Mouse (Mus musculus): ENCODE measurements around the gene Ipcef1.

Gene Ipcef1

GRCm38 (mm10) chr10:6967588-6968242 is 84.6 kb downstream of the Ipcef1 start:
- DNase-seq (ENCODE audit: low spot score), result no peak

- no peak for DNase-seq (ENCODE audit: low spot score)
Measured at GRCm38 (mm10) chr10:6958791-6959190, 93.5 kb downstream of the Ipcef1 start.

GRCm38 (mm10) chr10:6956357-6956756 is 95.9 kb downstream of the Ipcef1 start:
- no peak for DNase-seq (ENCODE audit: low spot score)

DNA sequence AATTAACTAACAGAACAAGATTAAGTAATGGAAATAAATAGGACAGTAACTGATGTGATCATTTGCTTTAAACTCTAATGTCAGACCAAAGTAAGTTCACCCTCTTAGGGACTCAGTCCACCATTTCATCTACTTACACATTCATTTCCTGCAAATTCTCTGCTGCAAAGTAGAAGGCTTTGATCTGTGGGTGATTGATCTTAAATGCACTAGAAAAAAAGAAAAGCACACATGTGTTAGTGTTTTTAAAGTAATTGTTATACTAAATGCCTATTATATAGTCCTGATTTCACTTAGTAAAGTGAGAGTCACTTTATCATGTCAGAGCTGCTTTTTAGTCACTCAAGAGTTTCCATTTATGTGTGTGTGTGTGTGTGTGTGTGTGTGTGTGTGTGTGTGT is 97.7 kb downstream of the Ipcef1 start:
- DNase-seq (ENCODE audit: low spot score), result no peak

DNA sequence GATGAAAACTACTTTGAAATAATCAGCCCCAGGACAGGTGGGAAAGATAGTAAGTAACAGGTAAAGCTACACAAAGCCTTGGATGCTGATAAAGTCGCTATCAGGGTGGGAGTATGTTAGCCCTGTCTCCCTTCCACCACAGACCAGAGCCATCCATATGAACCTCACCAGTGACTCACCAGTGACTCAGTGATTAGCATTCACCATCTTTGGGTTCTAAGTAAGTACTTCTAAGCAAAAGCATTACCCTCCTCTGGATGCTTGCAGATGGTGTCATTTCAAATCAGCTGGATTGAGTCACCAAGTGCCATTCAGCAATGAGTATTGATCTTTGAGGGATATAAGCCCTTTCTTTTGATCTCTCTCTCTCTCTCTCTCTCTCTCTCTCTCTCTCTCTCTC is 99.2 kb downstream of the Ipcef1 start:
- no peak for DNase-seq (ENCODE audit: low spot score)

DNA sequence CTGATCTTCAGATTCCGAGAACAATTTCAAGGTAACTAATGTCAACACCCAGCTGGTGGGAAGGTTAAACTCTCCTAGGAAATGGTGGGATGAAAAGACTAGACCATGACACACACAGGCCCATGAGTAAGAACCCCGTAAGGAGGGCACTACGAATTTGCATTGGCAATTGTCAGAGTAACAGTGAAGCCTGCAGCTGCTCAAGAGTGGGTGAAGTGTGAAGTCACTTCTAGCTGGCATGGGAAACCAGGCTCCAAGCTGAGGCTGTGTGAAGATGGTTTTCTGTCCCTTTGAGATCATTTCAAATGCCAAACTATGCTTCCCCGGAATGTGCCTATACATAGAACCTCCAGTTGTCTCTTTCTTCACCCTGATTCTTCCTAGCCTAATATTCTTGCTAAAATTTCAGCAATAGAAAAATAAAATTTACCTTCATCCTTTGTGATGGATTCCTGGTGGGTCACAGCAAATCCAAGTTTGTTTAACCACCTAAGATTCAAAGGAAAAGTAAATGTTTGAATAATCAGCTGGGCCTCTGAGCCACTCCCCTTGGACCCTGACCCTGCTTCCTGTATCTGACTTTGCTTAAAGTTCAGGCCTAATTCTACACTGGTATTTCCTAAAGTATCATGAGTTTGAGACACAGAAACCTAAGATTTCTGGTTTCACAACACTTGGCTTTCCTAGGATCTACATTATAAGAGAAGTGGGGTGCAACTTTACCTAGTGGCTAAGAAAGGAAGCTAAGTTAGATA is 115.4 kb downstream of the Ipcef1 start:
- DNase-seq (ENCODE audit: low spot score), result no peak

DNA sequence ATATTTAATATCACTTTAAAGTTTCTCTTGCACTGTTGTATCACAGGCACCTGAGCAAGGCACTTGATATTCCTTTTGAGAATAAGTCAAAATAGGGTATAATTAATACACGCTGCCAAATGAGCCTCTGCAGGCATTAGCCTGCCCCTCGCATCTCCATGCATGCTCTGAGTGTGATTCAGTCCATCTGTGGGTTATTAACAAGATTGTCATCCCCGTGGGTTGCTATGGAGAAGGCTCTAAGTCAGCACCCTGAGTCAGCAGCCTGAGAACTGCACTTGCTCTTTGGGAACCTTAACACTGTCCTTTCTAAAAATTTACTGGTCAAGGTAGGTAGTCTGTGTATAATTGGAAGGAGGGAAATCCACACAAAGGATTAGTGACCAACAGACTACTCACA is 117.5 kb downstream of the Ipcef1 start:
- DNase-seq (ENCODE audit: low spot score), result no peak

DNA sequence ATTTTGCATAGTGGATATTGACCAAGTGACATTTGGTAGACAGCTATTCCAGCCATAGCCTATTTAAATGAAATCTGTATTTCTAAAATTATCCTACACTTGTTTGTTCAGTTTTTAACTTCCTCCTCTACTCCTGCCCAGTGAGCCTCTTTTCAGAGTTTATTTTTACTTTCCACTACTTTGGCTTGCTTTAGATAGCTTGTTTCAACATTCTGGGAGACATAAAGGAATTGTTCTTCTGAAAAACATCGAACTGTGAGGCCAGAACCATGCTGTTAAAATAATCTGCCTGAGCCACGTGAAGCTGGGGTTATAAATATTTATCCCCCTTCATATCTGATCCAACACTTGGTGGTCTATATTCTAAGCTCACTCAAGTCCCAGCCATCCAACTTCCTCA is 121.4 kb downstream of the Ipcef1 start:
- no peak for DNase-seq (ENCODE audit: low spot score)

- no peak for DNase-seq (ENCODE audit: low spot score)
Measured at GRCm38 (mm10) chr10:6930398-6930797, 121.9 kb downstream of the Ipcef1 start.

GRCm38 (mm10) chr10:6928905-6929304 is 123.4 kb downstream of the Ipcef1 start:
- DNase-seq (ENCODE audit: low spot score), result no peak

DNA sequence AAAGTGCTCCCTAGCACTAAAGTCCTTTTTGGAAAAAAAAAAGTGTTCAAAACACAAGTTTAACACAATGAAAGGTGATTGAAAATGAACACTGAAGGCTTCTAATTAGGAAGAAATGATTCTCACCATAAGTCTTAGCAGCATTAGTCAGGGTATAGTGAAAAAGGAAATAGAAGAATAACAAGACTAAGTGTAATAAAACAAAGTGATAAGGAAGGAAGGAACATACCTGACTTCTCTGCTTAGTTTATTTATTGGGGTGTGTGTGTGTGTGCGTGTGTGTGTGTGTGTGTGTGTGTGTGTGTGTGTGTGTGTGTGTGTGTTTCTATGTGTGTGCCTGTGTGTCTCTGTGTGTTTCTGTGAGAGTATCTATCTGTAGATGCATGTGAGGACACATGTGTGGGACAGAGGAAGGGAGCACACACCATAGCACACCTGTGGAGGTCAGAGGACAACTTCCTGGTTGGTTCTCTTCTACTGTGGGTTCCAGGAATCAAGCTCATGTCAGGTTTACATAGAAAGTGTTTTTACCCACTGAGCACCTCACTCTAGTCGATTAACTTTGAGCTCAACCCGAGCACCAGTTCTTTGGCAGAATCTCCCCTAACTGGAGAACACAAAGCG is 124.6 kb downstream of the Ipcef1 start:
- DNase-seq (ENCODE audit: low spot score), result no peak

DNA sequence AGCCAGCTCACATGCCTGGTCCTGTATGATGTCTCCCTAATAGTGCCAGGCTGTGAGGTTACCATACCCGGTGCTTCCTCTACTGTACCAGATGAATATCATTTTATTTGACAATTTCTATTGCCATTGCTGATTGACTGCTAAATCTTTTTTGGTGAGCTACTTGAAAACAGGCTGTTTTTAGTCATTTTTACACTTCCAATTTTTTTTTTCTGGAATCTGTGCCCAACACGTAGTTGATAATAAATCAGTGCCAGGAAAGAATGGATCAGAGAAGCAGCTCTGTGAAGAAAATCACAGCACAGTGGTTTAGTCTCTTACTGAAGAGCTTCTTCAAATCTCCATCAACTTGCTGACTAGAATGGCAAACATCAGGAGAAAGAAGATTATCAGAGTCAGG is 125.6 kb downstream of the Ipcef1 start:
- DNase-seq (ENCODE audit: low spot score), result no peak

DNA sequence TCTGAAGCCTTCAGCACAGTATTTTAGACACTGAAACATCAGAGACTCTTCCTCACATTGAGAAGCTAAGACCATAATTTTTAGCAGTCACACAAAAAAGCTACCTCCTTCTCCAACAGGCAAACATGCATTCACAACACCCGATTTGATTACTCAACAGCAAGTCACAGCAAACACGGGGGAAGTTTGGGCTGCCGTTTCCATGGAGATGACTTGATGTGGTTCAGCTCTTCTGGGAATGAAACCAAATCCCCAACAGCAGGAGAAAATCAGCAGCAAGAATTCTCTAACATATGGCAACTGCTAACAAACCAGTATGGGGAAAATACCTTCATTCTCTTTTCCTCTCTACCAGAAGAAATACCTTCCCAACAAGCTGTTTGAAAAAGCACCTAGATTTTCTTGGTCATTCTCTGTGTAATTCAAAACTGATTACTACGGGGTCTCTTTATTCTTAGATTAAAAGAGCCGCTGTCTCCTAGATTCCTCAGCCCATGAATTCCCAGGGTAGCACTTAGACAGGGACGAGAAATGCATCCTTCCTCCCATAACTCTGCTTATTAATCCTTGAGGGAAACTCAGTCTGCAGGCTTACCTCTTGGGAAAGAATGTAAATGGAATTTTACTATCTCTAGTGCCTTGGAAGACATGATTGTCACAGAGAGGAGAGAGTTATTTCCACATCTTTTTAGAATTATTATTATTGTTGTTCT is 135.6 kb downstream of the Ipcef1 start:
- DNase-seq (ENCODE audit: low spot score), result no peak

DNA sequence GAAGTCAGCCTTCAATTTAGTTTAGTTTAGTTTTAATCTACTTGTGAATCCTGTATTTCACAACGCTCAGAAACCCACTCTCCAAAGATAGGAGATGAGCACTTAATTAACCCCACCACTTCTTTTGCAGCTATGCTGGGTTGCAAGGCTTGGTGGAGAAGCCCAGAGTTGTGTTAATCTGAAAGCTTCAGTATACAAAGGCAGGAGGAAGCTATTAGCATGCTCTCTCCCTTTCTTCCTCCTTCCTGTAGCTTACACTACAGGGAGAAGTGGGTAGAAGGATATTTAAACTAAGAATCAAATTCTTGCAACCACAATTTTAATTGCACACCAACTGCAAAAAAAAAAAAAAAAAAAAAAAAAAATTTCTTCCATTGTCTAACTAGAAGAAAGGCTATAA is 136.3 kb downstream of the Ipcef1 start:
- no peak for DNase-seq (ENCODE audit: low spot score)

GRCm38 (mm10) chr10:6909763-6910162 is 142.5 kb downstream of the Ipcef1 start:
- no peak for DNase-seq (ENCODE audit: low spot score)

- DNase-seq (ENCODE audit: low spot score), result no peak
Measured at GRCm38 (mm10) chr10:6901819-6902393, 150.4 kb downstream of the Ipcef1 start.

DNA sequence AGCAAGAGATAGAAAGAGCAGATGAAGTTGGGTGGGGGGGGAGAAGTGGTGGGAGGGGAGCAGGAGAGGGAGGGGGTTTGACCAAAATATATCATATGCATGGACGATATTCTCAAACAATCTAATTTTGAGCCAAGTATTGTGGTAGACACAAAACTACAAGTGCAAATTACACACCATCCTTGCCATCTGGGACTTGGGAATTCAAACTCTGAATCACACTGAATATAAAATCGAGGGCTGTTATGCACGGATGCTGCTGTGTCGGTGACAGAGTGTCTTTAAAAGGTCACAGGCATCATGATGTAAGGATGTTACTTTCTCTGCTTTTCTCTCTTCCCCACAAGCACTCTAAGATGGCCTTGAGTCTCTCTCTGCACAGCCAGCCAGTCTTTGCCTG is 152.2 kb downstream of the Ipcef1 start:
- DNase-seq (ENCODE audit: low spot score), result no peak

DNA sequence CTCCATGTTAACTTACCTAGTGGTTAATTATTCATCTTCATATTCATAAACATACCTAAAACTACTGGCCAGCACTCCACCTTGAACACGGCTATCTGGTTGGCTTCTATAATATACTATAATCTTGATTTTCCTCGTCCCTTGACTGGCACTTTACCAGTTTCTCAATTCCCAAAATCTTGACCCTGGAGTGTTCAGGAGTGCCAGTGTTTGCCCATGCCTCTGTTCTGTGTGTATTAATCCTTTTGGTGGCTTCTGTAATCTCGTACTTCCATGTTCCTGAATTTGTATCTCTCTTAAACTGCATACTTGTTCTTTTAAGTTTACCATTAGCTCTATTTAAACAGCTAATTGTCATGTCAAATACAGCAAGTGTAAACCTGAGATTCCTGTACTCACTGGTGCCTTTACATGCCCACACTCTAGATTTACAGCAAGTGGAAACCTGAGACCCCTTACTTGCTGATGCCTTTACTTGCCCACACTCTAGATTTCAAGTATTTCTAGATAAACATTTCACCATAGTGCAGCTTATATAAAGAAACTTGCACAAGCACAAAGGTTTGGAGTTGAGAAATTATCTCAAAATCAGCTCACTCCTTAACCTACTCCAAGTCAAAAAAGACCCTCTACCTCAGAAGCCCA is 155.5 kb downstream of the Ipcef1 start:
- no peak for DNase-seq (ENCODE audit: low spot score)

- DNase-seq (ENCODE audit: low spot score), result no peak
Measured at GRCm38 (mm10) chr10:6895796-6896195, 156.5 kb downstream of the Ipcef1 start.

DNA sequence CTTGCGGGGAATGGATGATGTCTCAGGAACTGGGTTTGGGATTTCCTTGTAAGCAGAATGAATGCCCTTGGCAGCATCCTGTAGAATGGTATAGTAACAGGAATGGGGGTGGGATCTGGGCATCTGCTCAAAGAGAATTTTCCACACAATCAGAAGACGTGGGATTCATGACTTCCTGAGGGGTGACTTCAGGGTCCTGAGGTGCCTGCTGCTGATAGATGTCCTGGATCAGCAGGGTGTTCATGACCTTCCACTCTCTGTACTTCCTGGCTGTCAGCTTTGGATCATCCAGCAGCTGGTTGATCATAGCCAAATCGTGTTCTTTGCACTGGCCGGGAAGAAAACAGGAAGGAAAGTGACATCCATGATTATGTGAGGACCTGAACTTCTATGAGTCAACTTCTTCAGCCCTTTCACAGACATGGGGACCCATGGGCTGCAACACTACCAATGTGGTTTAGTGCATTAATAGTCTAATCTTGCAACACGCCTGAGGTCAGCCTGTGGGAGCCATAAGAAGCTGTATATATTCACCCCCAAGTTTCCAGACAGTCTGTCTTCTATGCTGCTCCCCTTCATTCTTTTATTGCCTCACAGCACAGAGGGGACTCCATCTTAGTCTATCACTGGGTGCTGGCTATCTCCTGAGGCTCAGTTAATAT is 161.8 kb downstream of the Ipcef1 start:
- no peak for DNase-seq (ENCODE audit: low spot score)

GRCm38 (mm10) chr10:6889640-6890245 is 162.5 kb downstream of the Ipcef1 start:
- no peak for DNase-seq (ENCODE audit: low spot score)

All from ovary, postnatal 36 days (tissue).